Mouse (Mus musculus) skeletal muscle tissue, postnatal 0 days (tissue): ENCODE results near the gene Eps8l1. TPM values are rescaled to one million over a fixed set of nuclear protein-coding genes. Genes with fewer than 3 reads are reported as not detected.

Source experiments
- microRNA-seq, 2 experiments: library from miRNA; unstranded; fragments of <30 nt; microRNA quantifications; one replicate each; pipeline ENCODE4; 2016
- polyA plus RNA-seq: library from polyadenylated mRNA; unstranded; fragments of >200 nt; fragmentation: Nextera tagmentation; extraction: Ambion mirVana; gene quantifications from 2 replicates; pipeline ENCODE4 v1.2.1, GENCODE M21; 2015

The Eps8l1 gene
- polyA plus RNA-seq, result 0.76 and 5.7 TPM in 2 replicates

DNA sequence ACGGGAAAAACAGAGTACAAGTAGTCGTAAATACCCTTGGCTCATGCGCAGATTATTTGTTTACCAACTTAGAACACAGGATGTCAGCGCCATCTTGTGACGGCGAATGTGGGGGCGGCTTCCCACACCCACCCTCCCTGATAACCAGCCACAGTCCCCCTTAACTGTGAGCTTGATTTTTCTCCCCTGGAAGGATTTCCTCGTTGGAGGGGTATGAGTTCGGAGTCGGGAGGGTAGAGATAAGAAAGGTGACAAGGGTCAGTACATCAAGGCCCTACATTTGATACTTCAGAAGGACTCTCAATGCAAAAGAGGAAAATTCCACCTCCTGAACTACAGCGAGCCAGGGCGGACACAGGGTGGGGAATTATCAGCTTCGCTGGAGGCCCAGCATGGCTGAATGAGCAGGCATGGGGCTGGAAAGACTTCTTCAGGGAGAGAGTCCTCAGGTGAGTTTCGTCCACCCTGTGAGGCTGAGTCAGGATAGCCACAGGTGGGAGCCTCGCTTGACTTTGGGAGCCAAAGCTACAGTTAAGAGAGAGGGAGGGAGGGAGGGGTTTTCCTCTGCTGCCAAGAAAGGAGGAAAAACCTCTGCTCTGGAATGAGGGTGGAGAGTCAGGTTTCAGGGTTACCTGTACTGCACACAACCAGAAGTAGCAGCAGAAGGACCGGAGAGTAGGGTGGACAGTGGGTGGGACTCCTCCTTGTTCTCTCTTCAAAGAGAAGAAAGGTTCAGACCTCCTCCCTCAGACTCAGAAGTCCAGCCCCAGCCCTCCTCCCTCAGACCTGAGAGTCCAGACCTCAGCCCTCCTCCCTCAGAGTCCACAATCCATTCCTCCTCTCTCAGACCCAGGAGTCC is at the start of gene Eps8l1:
Gene Eps8l1 (plus strand): TSS at position 99 of the 859 bp plus-strand sequence.

DNA sequence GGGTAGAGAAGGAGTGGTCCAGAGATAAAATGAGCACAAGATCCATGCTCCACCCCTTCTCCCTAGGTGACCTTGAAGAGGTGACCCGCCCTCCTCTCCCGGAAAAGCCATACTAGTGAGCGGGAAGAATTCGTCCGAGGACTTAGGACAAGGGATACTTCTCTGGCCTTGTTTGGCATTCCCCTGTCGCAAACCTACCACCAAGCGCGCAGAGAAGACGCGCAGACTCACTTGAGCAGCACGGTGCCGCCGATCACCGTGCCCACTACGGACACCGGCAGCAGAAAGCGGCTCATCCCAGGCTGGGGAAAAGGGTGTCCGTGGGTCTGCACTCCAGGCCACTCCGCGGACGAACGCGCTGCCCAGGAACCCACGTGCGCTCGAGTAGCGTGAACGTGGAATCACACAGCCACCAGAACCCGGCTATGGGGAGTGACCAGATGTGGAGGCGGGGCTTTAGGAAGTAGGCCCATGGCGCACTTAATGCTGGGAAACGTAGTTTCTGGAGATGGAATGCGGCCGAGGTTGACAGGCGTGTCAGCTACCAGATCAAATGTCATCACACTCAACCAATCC is 15.2 kb upstream of the Eps8l1 start, which contains the start of gene Rdh13:
Gene Rdh13 (minus strand): TSS at position 434 of the 576 bp plus-strand sequence.

DNA sequence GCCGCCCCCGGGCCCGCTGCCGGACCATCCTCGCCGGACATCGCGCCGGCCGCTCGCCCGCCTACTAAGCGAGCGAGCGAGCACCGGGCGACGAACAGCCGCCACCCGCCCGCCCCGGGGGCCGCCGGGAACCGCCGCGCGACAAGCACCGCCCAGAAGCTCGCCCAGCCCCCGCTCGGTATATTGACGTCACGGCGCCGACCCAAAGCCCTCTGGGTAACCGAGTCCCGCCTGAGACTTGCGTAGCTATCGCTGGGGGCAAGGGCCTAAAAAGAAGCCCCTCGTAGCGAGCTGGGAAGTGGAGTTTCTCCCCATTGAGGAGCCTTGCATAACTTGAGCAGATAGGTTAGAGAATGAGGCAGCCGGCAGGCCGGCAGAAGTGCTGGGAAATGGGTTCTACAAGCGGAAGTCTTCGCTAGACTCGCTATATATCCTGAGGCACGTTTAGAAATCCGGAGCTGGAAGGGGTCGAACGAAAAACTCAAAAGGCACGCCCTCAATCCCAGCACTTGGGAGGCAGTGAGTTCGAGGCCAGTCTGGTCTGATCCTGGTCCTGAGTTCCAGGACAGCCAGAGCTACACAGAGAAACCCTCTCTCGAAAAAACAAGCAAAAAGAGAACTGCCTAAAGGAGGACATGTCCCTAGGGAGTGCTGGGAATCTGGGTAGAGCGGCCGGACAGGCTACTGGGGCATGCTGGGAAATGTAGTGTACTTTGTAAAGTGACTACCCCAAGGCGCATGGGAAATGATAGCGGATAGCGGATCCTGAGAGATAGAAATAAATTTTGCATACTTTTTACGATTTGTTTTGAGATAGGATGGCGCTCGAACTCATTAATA is 41.3 kb downstream of the Eps8l1 start, which contains the start of gene Ppp1r12c:
Gene Ppp1r12c (minus strand): TSS at position 123 of the 840 bp plus-strand sequence.

DNA sequence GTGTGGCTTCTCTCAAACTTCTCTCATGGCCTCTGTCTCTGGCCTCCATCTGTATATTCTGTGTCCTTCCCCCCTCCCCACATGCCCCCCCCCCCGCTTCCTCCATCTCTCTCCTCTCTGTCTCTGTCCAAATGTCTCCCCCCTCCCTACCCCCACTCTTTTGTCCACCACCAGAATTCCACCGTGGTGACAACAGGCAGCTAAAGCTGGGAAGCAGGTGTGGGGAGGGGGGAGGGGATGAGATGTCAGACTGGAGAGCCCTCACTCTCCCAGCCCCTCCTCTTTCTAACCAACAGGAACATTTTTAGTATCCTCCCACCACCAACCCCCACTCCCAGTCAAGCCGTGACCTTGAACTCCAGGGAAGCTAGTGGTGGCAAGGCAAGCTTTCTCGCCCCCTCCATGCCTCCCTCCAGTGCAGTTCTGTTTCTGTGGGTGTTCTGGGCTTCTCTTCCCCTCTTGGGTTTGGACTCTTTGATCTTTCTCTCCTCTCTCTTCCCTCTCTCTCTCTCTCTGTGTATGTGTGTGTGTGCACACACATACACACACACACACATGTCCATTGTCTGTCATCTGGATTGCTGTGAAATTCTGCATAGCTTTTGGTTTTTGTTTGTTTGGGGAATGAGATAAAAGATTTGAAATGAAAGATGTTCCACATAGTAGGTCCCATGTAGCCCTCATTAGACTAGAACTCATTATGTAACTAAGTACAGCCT is 56.0 kb downstream of the Eps8l1 start, which contains the start of gene Tnnt1:
Gene Tnnt1 (minus strand): TSS at position 51 of the 719 bp plus-strand sequence.

DNA sequence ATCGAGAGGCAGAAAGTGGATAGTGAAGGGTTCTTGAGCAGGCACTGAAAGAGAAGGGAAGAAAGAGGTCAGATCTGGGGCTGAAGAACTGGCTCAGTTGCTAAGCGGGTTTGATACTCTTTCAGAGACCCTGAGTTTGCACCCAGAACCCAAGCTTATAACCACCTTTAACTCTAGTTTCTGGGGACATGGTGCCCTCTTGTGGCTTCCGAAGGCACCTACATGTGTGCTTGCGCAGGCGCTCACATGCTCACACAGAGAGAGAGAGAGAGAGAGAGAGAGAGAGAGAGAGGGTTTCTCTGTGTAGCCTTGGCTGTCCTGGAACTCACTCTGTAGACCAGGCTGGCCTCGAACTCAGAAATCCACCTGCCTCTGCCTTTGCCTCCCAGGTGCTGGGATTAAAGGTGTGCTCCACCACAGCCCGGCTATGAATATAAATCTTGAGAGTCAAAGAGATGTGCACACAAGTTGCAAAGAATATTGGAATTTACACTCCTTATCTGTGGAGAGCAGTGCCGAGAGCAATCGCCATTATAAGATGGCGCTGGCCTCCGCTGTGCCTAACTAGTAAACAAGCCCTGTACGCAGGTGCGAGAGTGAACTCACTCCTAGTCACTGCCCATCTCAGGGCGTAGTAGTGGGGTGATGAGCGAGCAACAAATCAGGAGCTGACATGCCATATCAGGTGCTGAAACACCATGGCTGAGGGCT is 63.9 kb downstream of the Eps8l1 start, which contains the start of gene Tnni3:
Gene Tnni3 (minus strand): TSS at position 18 of the 711 bp plus-strand sequence.

Small RNAs within 50 kb of the gene (microRNA-seq; reads per million reads assigned to microRNA genes)
- 0 reads per million in 2 experiments for gene Gm24605

Other genes with a start within 250 kb of the Eps8l1 start
- gene Lilra5, start 222.9 kb upstream of the Eps8l1 start, polyA plus RNA-seq, result 0.09 and 0.13 TPM in 2 replicates
- not detected in 2 replicates for gene Ncr1, start 123.0 kb upstream of the Eps8l1 start, polyA plus RNA-seq
- gene Gp6, start 62.9 kb upstream of the Eps8l1 start, polyA plus RNA-seq, result not detected in 2 replicates
- gene Rdh13, start 15.0 kb upstream of the Eps8l1 start, polyA plus RNA-seq, result 19.4 and 23.9 TPM in 2 replicates
- 25.2 and 28.3 TPM in 2 replicates for gene Ppp1r12c, start 41.0 kb downstream of the Eps8l1 start, polyA plus RNA-seq
- 884 and 1,161 TPM in 2 replicates for gene Tnnt1, start 55.7 kb downstream of the Eps8l1 start, polyA plus RNA-seq
- 3.2 and 3.4 TPM in 2 replicates for gene Tnni3, start 63.6 kb downstream of the Eps8l1 start, polyA plus RNA-seq
- gene Dnaaf3, start 71.8 kb downstream of the Eps8l1 start, polyA plus RNA-seq, result 0.27 and 0.55 TPM in 2 replicates
- 0.10 and 0.31 TPM in 2 replicates for gene Syt5, start 86.9 kb downstream of the Eps8l1 start, polyA plus RNA-seq
- gene Ptprh, start 143.4 kb downstream of the Eps8l1 start, polyA plus RNA-seq, result not detected in 2 replicates
- 0.26 and 0.62 TPM in 2 replicates for gene Tmem86b, start 170.7 kb downstream of the Eps8l1 start, polyA plus RNA-seq
- 5.1 and 5.6 TPM in 2 replicates for gene Ppp6r1, start 198.3 kb downstream of the Eps8l1 start, polyA plus RNA-seq
- gene Hspbp1, start 224.4 kb downstream of the Eps8l1 start, polyA plus RNA-seq, result 41.2 and 49.2 TPM in 2 replicates
- gene Brsk1, start 229.9 kb downstream of the Eps8l1 start, polyA plus RNA-seq, result 0.23 and 0.39 TPM in 2 replicates